Mouse (Mus musculus) layer of hippocampus, postnatal 36 days (tissue): ENCODE results near the gene Bahcc1. TPM values are rescaled to one million over a fixed set of nuclear protein-coding genes. Genes with fewer than 3 reads are reported as not detected.

Experiments
- DNase-seq, 2 experiments: peaks; one replicate each; pipeline ENCODE4 v3.0.0; 2022
- total RNA-seq, 2 experiments: library from RNA; stranded (reverse); gene quantifications; 2 replicates each; pipeline ENCODE4 v1.2.3; 2021

Bahcc1 gene
- total RNA-seq, 2 experiments from 2014 or later: 19.6 to 20.0 TPM

GRCm38 (mm10) chr11:120242726-120243530 is 10.2 kb downstream of the Bahcc1 start:
- no peak for DNase-seq

- no peak for DNase-seq
Observed at GRCm38 (mm10) chr11:120243531-120243820, 10.7 kb downstream of the Bahcc1 start.

- no peak for DNase-seq
Observed at GRCm38 (mm10) chr11:120248160-120248793, 15.5 kb downstream of the Bahcc1 start.

- no peak for DNase-seq
Observed at GRCm38 (mm10) chr11:120248899-120249298, 16.2 kb downstream of the Bahcc1 start.

- no peak for DNase-seq
Observed at GRCm38 (mm10) chr11:120250991-120251949, 18.5 kb downstream of the Bahcc1 start.

GRCm38 (mm10) chr11:120251950-120252308 is 19.2 kb downstream of the Bahcc1 start:
- DNase-seq: no peak

- DNase-seq: no peak
Observed at GRCm38 (mm10) chr11:120252398-120252797, 19.7 kb downstream of the Bahcc1 start.

GRCm38 (mm10) chr11:120252843-120253645 is 20.3 kb downstream of the Bahcc1 start:
- no peak for DNase-seq

- no peak for DNase-seq
Observed at GRCm38 (mm10) chr11:120253646-120254315, 21.0 kb downstream of the Bahcc1 start.

- DNase-seq: no peak
Observed at GRCm38 (mm10) chr11:120254420-120254819, 21.7 kb downstream of the Bahcc1 start.

- DNase-seq: peak; percentile 64 to 80
Observed at GRCm38 (mm10) chr11:120255038-120255437, 22.3 kb downstream of the Bahcc1 start.

GRCm38 (mm10) chr11:120255499-120255898 is 22.8 kb downstream of the Bahcc1 start:
- no peak for DNase-seq

GRCm38 (mm10) chr11:120256108-120256507 is 23.4 kb downstream of the Bahcc1 start:
- no peak for DNase-seq

GRCm38 (mm10) chr11:120256543-120256942 is 23.8 kb downstream of the Bahcc1 start:
- no peak for DNase-seq

- DNase-seq: no peak
Observed at GRCm38 (mm10) chr11:120256981-120257820, 24.5 kb downstream of the Bahcc1 start.

- no peak for DNase-seq
Observed at GRCm38 (mm10) chr11:120257911-120258310, 25.2 kb downstream of the Bahcc1 start.

GRCm38 (mm10) chr11:120258896-120259689 is 26.3 kb downstream of the Bahcc1 start:
- DNase-seq: no peak

- peak; percentile 59 to 68 for DNase-seq
Observed at GRCm38 (mm10) chr11:120259792-120260768, 27.3 kb downstream of the Bahcc1 start.
